Mouse (Mus musculus): ENCODE data around the gene Spag4.
"Not testable (repeated sequence)": the region's sequence is repeated elsewhere in the genome, so short reads cannot be mapped to it uniquely, and the experiment has no call there.

Spag4 gene

GRCm38 (mm10) chr2:156079674-156080073 lies 14.7 kb downstream of the Spag4 start:
- peaks cover 45% of the 10 kb centered on the region for H3K36me3 ChIP-seq (ENCODE audit: insufficient read depth, low read length)
- peaks cover 2% of the 10 kb centered on the region; the same call in 1 of the 2 replicates for H3K9me3 ChIP-seq (ENCODE audit: low read length)
- no peak for TF ChIP-seq POU5F1 (IDR thresholded peaks at IDR 0.05; ENCODE audit: borderline replicate concordance, low read length)
- TF ChIP-seq NANOG (IDR thresholded peaks at IDR 0.05; ENCODE audit: borderline replicate concordance, low read length) = no peak
- TF ChIP-seq CTCF (conservative IDR thresholded peaks at IDR 0.05; ENCODE audit: low read length) = no peak
- no peak overlapping the region for H3K4me3 ChIP-seq (replicated peaks; ENCODE audit: low read length)
- no peaks in the 10 kb centered on the region for H3K27me3 ChIP-seq (ENCODE audit: insufficient read depth, low read length)
- peaks cover 53% of the 10 kb centered on the region for H3K4me1 ChIP-seq (replicated peaks; ENCODE audit: low read depth, low read length)

DNA sequence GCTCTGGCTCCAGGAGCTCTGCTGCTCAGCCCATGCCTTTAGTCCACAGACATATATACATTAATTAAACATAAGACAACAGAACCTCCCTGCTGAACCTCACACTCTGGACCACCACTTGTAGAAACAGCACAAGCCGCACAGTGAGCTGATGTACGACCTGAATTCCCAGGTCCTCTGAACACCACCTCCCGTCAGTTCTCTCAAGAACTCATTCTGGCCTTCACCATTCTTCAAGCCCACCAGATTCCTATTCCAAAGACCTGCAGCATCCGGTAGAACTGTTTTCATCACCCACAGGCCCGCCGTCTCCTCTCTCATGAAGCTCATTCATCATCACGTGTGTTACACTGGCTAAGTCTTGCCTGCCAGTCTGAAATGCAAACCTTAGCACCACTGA lies 15.4 kb downstream of the Spag4 start:
- peaks cover 8% of the 10 kb centered on the region; the same call in 1 of the 2 replicates for H3K9me3 ChIP-seq (ENCODE audit: low read length)
- H3K4me3 ChIP-seq (replicated peaks; ENCODE audit: low read length) = no peak overlapping the region
- no peaks in the 10 kb centered on the region for H3K27me3 ChIP-seq (ENCODE audit: insufficient read depth, low read length)
- peaks cover 38% of the 10 kb centered on the region for H3K36me3 ChIP-seq (ENCODE audit: insufficient read depth, low read length)
- TF ChIP-seq POU5F1 (IDR thresholded peaks at IDR 0.05; ENCODE audit: borderline replicate concordance, low read length) = no peak
- no peak for TF ChIP-seq CTCF (conservative IDR thresholded peaks at IDR 0.05; ENCODE audit: low read length)
- TF ChIP-seq NANOG (IDR thresholded peaks at IDR 0.05; ENCODE audit: borderline replicate concordance, low read length) = no peak
- peaks cover 51% of the 10 kb centered on the region for H3K4me1 ChIP-seq (replicated peaks; ENCODE audit: low read depth, low read length)

GRCm38 (mm10) chr2:156084541-156084940 lies 19.6 kb downstream of the Spag4 start:
- TF ChIP-seq POU5F1 (IDR thresholded peaks at IDR 0.05; ENCODE audit: borderline replicate concordance, low read length) = no peak
- no peak for TF ChIP-seq NANOG (IDR thresholded peaks at IDR 0.05; ENCODE audit: borderline replicate concordance, low read length)
- no peak for TF ChIP-seq CTCF (conservative IDR thresholded peaks at IDR 0.05; ENCODE audit: low read length)
- no peaks in the 10 kb centered on the region for H3K27me3 ChIP-seq (ENCODE audit: insufficient read depth, low read length)
- H3K4me1 ChIP-seq (replicated peaks; ENCODE audit: low read depth, low read length) = peaks cover 12% of the 10 kb centered on the region
- H3K4me3 ChIP-seq (replicated peaks; ENCODE audit: low read length) = no peak overlapping the region
- H3K36me3 ChIP-seq (ENCODE audit: insufficient read depth, low read length) = peaks cover 27% of the 10 kb centered on the region; the same call in 1 of the 2 replicates
- H3K9me3 ChIP-seq (ENCODE audit: low read length) = peaks cover 8% of the 10 kb centered on the region; the same call in 1 of the 2 replicates

GRCm38 (mm10) chr2:156087391-156088110 lies 22.6 kb downstream of the Spag4 start:
- Histone ChIP-seq H3K9me3 (ENCODE audit: low read length) (peaks cover 8% of the 10 kb centered on the region; the same call in 1 of the 2 replicates), H3K36me3 (ENCODE audit: insufficient read depth, low read length) (peaks cover 49% of the 10 kb centered on the region), H3K4me3 (replicated peaks; ENCODE audit: low read length) (no peak overlapping the region), H3K27me3 (ENCODE audit: insufficient read depth, low read length) (no peaks in the 10 kb centered on the region), H3K4me1 (replicated peaks; ENCODE audit: low read depth, low read length) (peaks cover 26% of the 10 kb centered on the region)
- TF ChIP-seq NANOG (IDR thresholded peaks at IDR 0.05; ENCODE audit: borderline replicate concordance, low read length) (no peak), POU5F1 (IDR thresholded peaks at IDR 0.05; ENCODE audit: borderline replicate concordance, low read length) (no peak), CTCF (conservative IDR thresholded peaks at IDR 0.05; ENCODE audit: low read length) (no peak)

DNA sequence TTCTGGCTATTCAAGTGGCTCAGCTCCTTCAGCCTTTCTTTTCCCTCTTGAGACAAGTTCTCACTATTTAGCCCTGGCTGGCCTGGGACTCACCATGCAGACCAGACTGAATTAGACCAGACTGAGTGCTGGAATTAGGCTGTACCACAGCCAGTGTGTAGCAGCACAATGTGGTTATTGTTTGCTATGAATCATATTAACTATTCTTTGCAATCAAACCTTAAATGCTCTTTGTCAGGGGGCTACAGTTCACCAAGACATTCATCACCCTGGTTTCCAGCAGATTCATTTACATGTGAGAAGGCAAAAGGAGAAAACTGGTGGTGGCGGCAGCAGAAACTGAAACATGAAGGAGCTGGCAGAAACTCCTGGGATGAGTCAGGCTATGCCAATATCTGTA lies 24.8 kb downstream of the Spag4 start:
- Histone ChIP-seq H3K36me3 (ENCODE audit: insufficient read depth, low read length) (peaks cover 64% of the 10 kb centered on the region), H3K27me3 (ENCODE audit: insufficient read depth, low read length) (no peaks in the 10 kb centered on the region), H3K9me3 (ENCODE audit: low read length) (peaks cover 5% of the 10 kb centered on the region; the same call in 1 of the 2 replicates), H3K4me3 (replicated peaks; ENCODE audit: low read length) (no peak overlapping the region), H3K4me1 (replicated peaks; ENCODE audit: low read depth, low read length) (peaks cover 26% of the 10 kb centered on the region)
- TF ChIP-seq NANOG (IDR thresholded peaks at IDR 0.05; ENCODE audit: borderline replicate concordance, low read length) (no peak), POU5F1 (IDR thresholded peaks at IDR 0.05; ENCODE audit: borderline replicate concordance, low read length) (no peak), CTCF (conservative IDR thresholded peaks at IDR 0.05; ENCODE audit: low read length) (no peak)

DNA sequence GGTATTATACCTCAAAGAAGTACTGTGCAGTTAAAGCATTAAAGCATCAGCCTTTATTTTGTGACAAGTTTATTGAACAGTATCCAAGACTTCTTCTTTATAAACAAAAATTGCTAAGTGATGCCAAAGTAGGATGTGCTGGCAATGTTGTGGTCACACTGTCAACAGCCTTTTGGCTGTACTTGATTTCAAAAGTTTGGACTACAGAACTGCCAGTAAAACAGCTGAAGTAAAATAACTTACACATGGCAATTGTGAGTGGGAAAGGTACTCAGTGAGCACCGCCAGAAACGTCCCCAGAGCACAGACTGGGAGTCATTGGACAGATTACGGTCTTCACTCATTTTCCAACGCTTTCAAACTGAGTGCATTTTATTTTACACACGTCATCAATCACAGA lies 27.0 kb downstream of the Spag4 start:
- no peak for TF ChIP-seq CTCF (conservative IDR thresholded peaks at IDR 0.05; ENCODE audit: low read length)
- no peak for TF ChIP-seq POU5F1 (IDR thresholded peaks at IDR 0.05; ENCODE audit: borderline replicate concordance, low read length)
- TF ChIP-seq NANOG (IDR thresholded peaks at IDR 0.05; ENCODE audit: borderline replicate concordance, low read length) = no peak
- H3K4me1 ChIP-seq (replicated peaks; ENCODE audit: low read depth, low read length) = peaks cover 42% of the 10 kb centered on the region
- no peaks in the 10 kb centered on the region for H3K27me3 ChIP-seq (ENCODE audit: insufficient read depth, low read length)
- H3K4me3 ChIP-seq (replicated peaks; ENCODE audit: low read length) = no peak overlapping the region
- H3K9me3 ChIP-seq (ENCODE audit: low read length) = no peaks in the 10 kb centered on the region
- H3K36me3 ChIP-seq (ENCODE audit: insufficient read depth, low read length) = peaks cover 77% of the 10 kb centered on the region

DNA sequence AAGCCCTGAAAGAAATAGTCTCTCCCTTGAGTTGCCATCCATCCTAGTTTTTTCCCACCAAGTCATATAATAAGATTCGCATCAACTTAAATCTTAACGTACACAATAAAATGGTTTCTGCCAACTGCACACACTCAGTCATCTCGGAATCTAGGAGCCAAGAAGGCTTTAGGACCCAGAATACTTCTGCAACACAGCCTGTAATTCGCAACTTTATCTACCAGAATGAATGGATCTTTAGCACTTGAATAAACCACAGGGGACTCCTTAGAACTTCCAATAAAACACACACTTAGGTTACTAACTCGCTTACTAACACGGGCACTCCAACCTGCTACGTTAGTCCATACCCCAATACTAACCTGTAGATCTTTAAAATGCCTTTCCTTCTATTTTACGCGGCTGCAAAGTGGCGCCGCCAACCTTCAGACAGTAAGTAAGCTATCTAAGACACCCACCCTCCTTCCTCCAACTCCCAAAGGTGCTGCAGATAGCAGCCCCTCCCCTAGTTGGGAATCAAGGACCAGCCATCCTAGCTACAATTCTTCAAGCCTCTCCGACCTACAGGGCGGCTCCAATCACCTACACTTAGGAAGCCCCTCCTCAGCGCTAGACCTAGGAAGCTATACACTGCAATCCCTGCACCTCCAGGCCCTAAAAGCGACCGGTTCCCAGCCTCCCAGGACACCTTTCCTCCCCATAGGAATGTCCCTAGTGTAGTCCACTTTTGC lies 45.8 kb downstream of the Spag4 start:
- H3K4me3 ChIP-seq (replicated peaks; ENCODE audit: low read length) = peak overlapping the region; percentile 93
- TF ChIP-seq POU5F1 (IDR thresholded peaks at IDR 0.05; ENCODE audit: borderline replicate concordance, low read length) (no peak), CTCF (conservative IDR thresholded peaks at IDR 0.05; ENCODE audit: low read length) (no peak)
- peaks cover 16% of the 10 kb centered on the region for H3K36me3 ChIP-seq (ENCODE audit: insufficient read depth, low read length)
- no peaks in the 10 kb centered on the region for H3K27me3 ChIP-seq (ENCODE audit: insufficient read depth, low read length)
- H3K9me3 ChIP-seq (ENCODE audit: low read length) = no peaks in the 10 kb centered on the region
- peaks cover 42% of the 10 kb centered on the region for H3K4me1 ChIP-seq (replicated peaks; ENCODE audit: low read depth, low read length)

DNA sequence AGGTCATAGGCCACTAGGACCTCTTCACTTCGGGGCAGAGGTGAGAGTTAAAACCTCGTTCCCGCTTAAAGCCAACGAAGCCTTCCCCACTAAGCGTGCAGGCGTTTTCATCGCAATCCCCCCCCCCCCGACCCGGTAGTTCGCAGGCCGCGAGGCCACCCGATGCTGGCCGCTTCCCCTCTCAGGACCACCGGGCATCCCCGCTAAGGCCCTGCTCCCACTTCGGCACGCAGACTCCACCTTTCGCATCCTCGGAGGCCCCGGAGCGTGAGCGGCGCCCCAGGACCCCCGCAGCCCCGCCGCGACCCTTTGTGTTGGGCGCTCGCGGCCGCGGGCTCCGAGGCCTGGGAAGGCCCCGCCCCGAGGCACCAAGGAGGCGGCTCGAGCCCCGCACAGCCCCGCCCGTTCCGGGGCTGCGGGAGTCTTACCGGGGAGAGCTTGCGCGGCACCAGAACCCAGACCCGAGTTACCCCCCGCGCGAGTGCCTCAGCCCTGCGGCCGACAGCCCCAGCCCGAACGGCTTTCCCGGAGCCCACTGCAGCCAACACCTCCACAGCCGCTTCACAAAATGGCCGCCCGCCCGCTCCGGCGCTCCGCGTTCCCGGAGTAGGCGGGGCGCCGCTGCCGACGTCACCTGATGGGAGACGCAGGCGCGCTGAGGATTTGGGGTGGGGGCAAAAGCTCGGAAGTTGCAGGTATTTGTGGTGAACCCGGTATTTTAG lies 46.5 kb downstream of the Spag4 start, which contains the start of the genes Cpne1 and Rbm12:
TSS of gene Cpne1 (minus strand) at position 608 of the 722 bp plus-strand sequence.
TSS of gene Rbm12 (minus strand) at position 621 of the 722 bp plus-strand sequence.
- Histone ChIP-seq H3K4me3 (replicated peaks; ENCODE audit: low read length) (peak within 1 kb of the TSS; percentile 93), H3K36me3 (ENCODE audit: insufficient read depth, low read length) (peaks cover 10% of the 10 kb centered on the region; the same call in 1 of the 2 replicates), H3K27me3 (ENCODE audit: insufficient read depth, low read length) (no peaks in the 10 kb centered on the region), H3K4me1 (replicated peaks; ENCODE audit: low read depth, low read length) (peaks cover 36% of the 10 kb centered on the region), H3K9me3 (ENCODE audit: low read length) (no peaks in the 10 kb centered on the region)
- TF ChIP-seq NANOG (IDR thresholded peaks at IDR 0.05; ENCODE audit: borderline replicate concordance, low read length) (no peak), CTCF (conservative IDR thresholded peaks at IDR 0.05; ENCODE audit: low read length) (no peak), POU5F1 (IDR thresholded peaks at IDR 0.05; ENCODE audit: borderline replicate concordance, low read length) (no peak)

DNA sequence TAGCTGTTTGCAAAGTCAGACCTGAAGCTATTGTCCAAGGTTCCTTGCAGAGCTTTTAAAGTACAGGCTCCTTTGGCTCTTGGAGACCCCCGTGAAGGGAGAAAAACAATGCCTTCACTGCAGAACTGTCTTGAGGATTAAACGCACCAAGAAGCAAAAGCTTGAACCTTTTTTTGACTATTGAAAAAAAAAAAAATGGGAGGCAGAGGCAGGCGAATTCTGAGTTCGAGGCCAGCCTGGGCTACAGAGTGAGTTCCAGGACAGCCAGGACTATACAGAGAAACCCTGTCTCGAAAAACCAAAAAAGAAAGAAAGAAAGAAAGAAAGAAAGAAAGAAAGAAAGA lies 47.1 kb downstream of the Spag4 start:
- H3K9me3 ChIP-seq (ENCODE audit: low read length); H3K27me3 ChIP-seq (ENCODE audit: insufficient read depth, low read length); H3K36me3 ChIP-seq (ENCODE audit: insufficient read depth, low read length): not testable (repeated sequence)
- peak overlapping the region; percentile 93 for H3K4me3 ChIP-seq (replicated peaks; ENCODE audit: low read length)
- peaks cover 30% of the 10 kb centered on the region for H3K4me1 ChIP-seq (replicated peaks; ENCODE audit: low read depth, low read length)
